Mouse (Mus musculus) heart, embryonic 12.5 days (tissue): ENCODE data around the gene Tenm4. TPM values are rescaled to one million over a fixed set of nuclear protein-coding genes. Genes with fewer than 3 reads are reported as not detected.

ENCODE experiments used
- ATAC-seq: fragments of 200-750 bp; cut with Nextera tagmentation; 2 replicates; pipeline ENCODE4 v1.8.0; 2017; ENCODE audit warnings: moderate TSS enrichment, moderate library complexity; ENCODE audit not compliant: insufficient number of reproducible peaks, low FRiP score
- H3K27ac ChIP-seq: fragments of 300-500 bp; sonication (generic); 2 replicates; pipeline ENCODE4 v1.5.1; 2016; ENCODE audit warnings: mild to moderate bottlenecking, moderate library complexity; ENCODE audit not compliant: poor library complexity, severe bottlenecking
- H3K27me3 ChIP-seq: fragments of 300-500 bp; sonication (generic); replicated peaks from 2 replicates; pipeline ENCODE4 v1.6.1; 2016; ENCODE audit warnings: mild to moderate bottlenecking, moderate library complexity
- H3K36me3 ChIP-seq: fragments of 300-500 bp; sonication (generic); 2 replicates; pipeline ENCODE4 v1.6.1; 2016; ENCODE audit warnings: mild to moderate bottlenecking, moderate library complexity
- H3K4me1 ChIP-seq: fragments of 300-500 bp; sonication (generic); replicated peaks from 2 replicates; pipeline ENCODE4 v1.6.1; 2016; ENCODE audit warnings: mild to moderate bottlenecking
- H3K4me2 ChIP-seq: fragments of 300-500 bp; sonication (generic); 2 replicates; pipeline ENCODE4 v1.6.1; 2016; ENCODE audit warnings: mild to moderate bottlenecking, moderate library complexity
- H3K4me3 ChIP-seq: fragments of 300-500 bp; sonication (generic); 2 replicates; pipeline ENCODE4 v1.5.1; 2016; ENCODE audit warnings: mild to moderate bottlenecking
- H3K9ac ChIP-seq: fragments of 300-500 bp; sonication (generic); 2 replicates; pipeline ENCODE4 v1.6.1; 2016; ENCODE audit warnings: mild to moderate bottlenecking, moderate library complexity
- H3K9me3 ChIP-seq: fragments of 300-500 bp; sonication (generic); replicated peaks from 2 replicates; pipeline ENCODE4 v1.6.1; 2016; ENCODE audit warnings: mild to moderate bottlenecking, moderate library complexity
- WGBS: fragments of 180-500 bp; shearing (Covaris S2); methylation state at CpG from one replicate; pipeline ENCODE4 v1.1.7; 2016; 5-methylcytosine and 5-hydroxymethylcytosine counted together
- polyA plus RNA-seq: library from polyadenylated mRNA; unstranded; fragments of >200 nt; fragmentation: Nextera tagmentation; extraction: Ambion mirVana; gene quantifications from 2 replicates; pipeline ENCODE4 v1.2.1, GENCODE M21; 2016

Tenm4 gene
- polyA plus RNA-seq, 1 experiment from 2014 or later: 10.2 TPM

GRCm38 (mm10) chr7:96342996-96343395 is 171.9 kb downstream of the Tenm4 start:
- Histone ChIP-seq H3K9me3 (no peaks in the 10 kb centered on the region), H3K27ac (no peak overlapping the region), H3K27me3 (0 out of 2 replicates have a peak, but pooled peaks cover 7% of the 10 kb centered on the region), H3K4me1 (no peaks in the 10 kb centered on the region), H3K4me3 (no peak overlapping the region), H3K9ac (no peak overlapping the region), H3K4me2 (no peak overlapping the region), H3K36me3 (no peaks in the 10 kb centered on the region)
- 83% methylated on average over 6 of the region's 6 CpGs for WGBS
- ATAC-seq: no peak

- WGBS: 76% methylated on average over 2 of the region's 2 CpGs
- Histone ChIP-seq H3K27ac (no peak overlapping the region), H3K36me3 (no peaks in the 10 kb centered on the region), H3K4me1 (no peaks in the 10 kb centered on the region), H3K9me3 (no peaks in the 10 kb centered on the region), H3K9ac (no peak overlapping the region), H3K4me3 (no peak overlapping the region), H3K4me2 (no peak overlapping the region), H3K27me3 (0 out of 2 replicates have a peak, but pooled peaks cover 7% of the 10 kb centered on the region)
- no peak for ATAC-seq
Measured at GRCm38 (mm10) chr7:96343667-96344066, 172.6 kb downstream of the Tenm4 start.

GRCm38 (mm10) chr7:96352671-96353070 is 181.6 kb downstream of the Tenm4 start:
- 75% methylated on average over 8 of the region's 8 CpGs for WGBS
- Histone ChIP-seq H3K4me3 (no peak overlapping the region), H3K27me3 (0 out of 2 replicates have a peak, but pooled peaks cover 3% of the 10 kb centered on the region), H3K4me2 (no peak overlapping the region), H3K9ac (no peak overlapping the region), H3K36me3 (no peaks in the 10 kb centered on the region), H3K27ac (no peak overlapping the region), H3K9me3 (no peaks in the 10 kb centered on the region), H3K4me1 (peaks cover 7% of the 10 kb centered on the region)
- ATAC-seq: no peak

- no peak overlapping the region for H3K4me3 ChIP-seq
- 0 out of 2 replicates have a peak, but pooled peaks cover 15% of the 10 kb centered on the region for H3K27me3 ChIP-seq
- H3K9ac ChIP-seq: no peak overlapping the region
- no peak overlapping the region for H3K4me2 ChIP-seq
- H3K27ac ChIP-seq: no peak overlapping the region
- 58% methylated on average over 3 of the region's 3 CpGs for WGBS
- no peaks in the 10 kb centered on the region for H3K36me3 ChIP-seq
- ATAC-seq: no peak
- peaks cover 12% of the 10 kb centered on the region for H3K4me1 ChIP-seq
- H3K9me3 ChIP-seq: no peaks in the 10 kb centered on the region
Measured at GRCm38 (mm10) chr7:96356285-96356811, 185.3 kb downstream of the Tenm4 start.

- Histone ChIP-seq H3K4me3 (no peak overlapping the region), H3K36me3 (no peaks in the 10 kb centered on the region), H3K27ac (no peak overlapping the region), H3K27me3 (0 out of 2 replicates have a peak, but pooled peaks cover 15% of the 10 kb centered on the region), H3K9ac (no peak overlapping the region), H3K9me3 (no peaks in the 10 kb centered on the region), H3K4me2 (peak overlapping the region; percentile 22; the same call in 1 of the 2 replicates), H3K4me1 (peaks cover 12% of the 10 kb centered on the region)
- no peak for ATAC-seq
- WGBS: 8% methylated on average over 6 of the region's 6 CpGs
Measured at GRCm38 (mm10) chr7:96357550-96357949, 186.5 kb downstream of the Tenm4 start.

GRCm38 (mm10) chr7:96363311-96363710 is 192.3 kb downstream of the Tenm4 start:
- Histone ChIP-seq H3K27me3 (0 out of 2 replicates have a peak, but pooled peaks cover 11% of the 10 kb centered on the region), H3K27ac (no peak overlapping the region), H3K9ac (no peak overlapping the region), H3K4me3 (no peak overlapping the region), H3K4me2 (no peak overlapping the region), H3K4me1 (no peaks in the 10 kb centered on the region), H3K36me3 (no peaks in the 10 kb centered on the region), H3K9me3 (no peaks in the 10 kb centered on the region)
- 26% methylated on average over 3 of the region's 3 CpGs for WGBS
- ATAC-seq: no peak

- H3K9ac ChIP-seq: no peak overlapping the region
- H3K27ac ChIP-seq: no peak overlapping the region
- 89% methylated on average over 4 of the region's 4 CpGs for WGBS
- no peaks in the 10 kb centered on the region for H3K27me3 ChIP-seq
- ATAC-seq: no peak
- H3K9me3 ChIP-seq: no peaks in the 10 kb centered on the region
- H3K4me3 ChIP-seq: no peak overlapping the region
- H3K36me3 ChIP-seq: no peaks in the 10 kb centered on the region
- H3K4me2 ChIP-seq: no peak overlapping the region
- H3K4me1 ChIP-seq: peaks cover 10% of the 10 kb centered on the region; the same call in 1 of the 2 replicates
Measured at GRCm38 (mm10) chr7:96369947-96370346, 198.9 kb downstream of the Tenm4 start.

- Histone ChIP-seq H3K36me3 (no peaks in the 10 kb centered on the region), H3K4me1 (peaks cover 21% of the 10 kb centered on the region), H3K9ac (no peak overlapping the region), H3K27ac (no peak overlapping the region), H3K27me3 (no peaks in the 10 kb centered on the region), H3K4me3 (no peak overlapping the region), H3K9me3 (no peaks in the 10 kb centered on the region), H3K4me2 (no peak overlapping the region)
- 50% methylated on average over 6 of the region's 6 CpGs for WGBS
- no peak for ATAC-seq
Measured at GRCm38 (mm10) chr7:96374004-96374663, 203.1 kb downstream of the Tenm4 start.

GRCm38 (mm10) chr7:96375507-96375906 is 204.5 kb downstream of the Tenm4 start:
- Histone ChIP-seq H3K9ac (no peak overlapping the region), H3K36me3 (no peaks in the 10 kb centered on the region), H3K4me1 (peaks cover 21% of the 10 kb centered on the region), H3K4me3 (no peak overlapping the region), H3K27me3 (no peaks in the 10 kb centered on the region), H3K27ac (no peak overlapping the region), H3K9me3 (no peaks in the 10 kb centered on the region), H3K4me2 (no peak overlapping the region)
- 55% methylated on average over 6 of the region's 6 CpGs for WGBS
- no peak for ATAC-seq

GRCm38 (mm10) chr7:96383686-96384528 is 212.9 kb downstream of the Tenm4 start:
- Histone ChIP-seq H3K27me3 (no peaks in the 10 kb centered on the region), H3K27ac (no peak overlapping the region), H3K4me1 (no peaks in the 10 kb centered on the region), H3K4me2 (no peak overlapping the region), H3K4me3 (no peak overlapping the region), H3K9ac (no peak overlapping the region), H3K9me3 (no peaks in the 10 kb centered on the region), H3K36me3 (no peaks in the 10 kb centered on the region)
- WGBS: 48% methylated on average over 6 of the region's 6 CpGs
- ATAC-seq: no peak
